Mouse (Mus musculus) brain, embryonic 18.5 days (tissue): ENCODE results near the gene Primpol.
"Not testable (repeated sequence)": the region's sequence is repeated elsewhere in the genome, so short reads cannot be mapped to it uniquely, and the experiment has no call there.

Experiments
- DNase-seq: peaks from one replicate; pipeline ENCODE4 v3.0.0-alpha.2; 2012; ENCODE audit warnings: low read depth, low spot score

Gene Primpol

GRCm38 (mm10) chr8:46603587-46603986 is 13.4 kb downstream of the Primpol start:
- no peak for DNase-seq

DNA sequence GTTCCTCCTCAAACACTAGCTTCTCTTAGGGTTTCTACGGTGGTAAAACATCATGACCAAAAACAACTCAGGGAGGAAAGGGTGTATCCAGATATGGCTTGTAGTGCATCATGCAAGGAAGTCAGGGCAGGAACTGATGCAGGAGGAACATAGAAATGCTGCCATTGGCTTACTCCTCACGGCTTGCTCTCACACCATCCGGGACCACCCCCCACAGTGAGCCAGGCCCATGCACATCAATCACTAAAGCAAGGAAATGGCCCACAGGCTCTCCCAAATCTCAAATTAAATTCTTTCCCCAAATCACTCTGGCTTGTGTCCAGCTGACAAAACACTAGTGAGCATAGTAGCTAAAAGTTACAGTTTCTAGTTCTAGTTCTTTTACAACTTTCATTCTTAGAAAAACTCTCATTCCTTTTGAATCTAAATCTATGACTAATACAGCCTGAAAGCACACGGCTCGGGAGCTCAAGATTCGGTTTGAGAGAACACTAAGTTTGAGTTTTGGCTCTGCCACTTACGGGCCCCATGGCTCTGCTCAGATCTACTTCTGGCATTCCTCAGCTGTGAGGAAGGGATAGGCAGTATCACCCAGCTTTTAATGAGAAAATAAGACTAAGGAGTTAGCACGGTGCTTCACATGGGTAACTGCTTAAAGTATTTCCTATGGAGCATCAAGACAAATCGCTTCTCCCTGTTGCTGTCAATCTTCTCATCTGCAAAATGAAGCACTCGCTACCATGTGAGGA is 15.9 kb downstream of the Primpol start:
- DNase-seq, result no peak

- DNase-seq, result no peak
Measured at GRCm38 (mm10) chr8:46599314-46599904, 17.6 kb downstream of the Primpol start.

- no peak for DNase-seq
Measured at GRCm38 (mm10) chr8:46598753-46599152, 18.3 kb downstream of the Primpol start.

GRCm38 (mm10) chr8:46598114-46598513 is 18.9 kb downstream of the Primpol start:
- no peak for DNase-seq

GRCm38 (mm10) chr8:46597411-46597810 is 19.6 kb downstream of the Primpol start:
- DNase-seq, result no peak

DNA sequence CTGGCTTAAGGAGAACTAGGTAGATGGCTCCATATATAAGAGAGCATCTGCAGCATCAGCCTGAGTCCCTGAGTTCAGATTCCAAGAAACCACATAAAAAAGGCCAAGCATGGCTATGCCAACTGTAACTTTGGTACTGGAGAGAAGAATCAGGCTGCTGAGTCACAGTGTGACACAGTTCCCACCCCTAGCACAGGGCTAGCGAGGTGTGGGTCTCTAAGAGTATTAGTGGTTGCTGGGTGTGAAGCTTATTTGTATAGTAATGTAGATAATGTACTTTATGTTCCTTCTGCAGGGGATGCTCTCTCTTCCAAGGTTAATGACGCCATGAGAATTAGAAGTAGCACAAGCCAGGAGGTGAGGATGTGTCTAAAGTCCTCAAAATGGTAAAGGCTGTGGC is 20.5 kb downstream of the Primpol start:
- DNase-seq, result no peak

DNA sequence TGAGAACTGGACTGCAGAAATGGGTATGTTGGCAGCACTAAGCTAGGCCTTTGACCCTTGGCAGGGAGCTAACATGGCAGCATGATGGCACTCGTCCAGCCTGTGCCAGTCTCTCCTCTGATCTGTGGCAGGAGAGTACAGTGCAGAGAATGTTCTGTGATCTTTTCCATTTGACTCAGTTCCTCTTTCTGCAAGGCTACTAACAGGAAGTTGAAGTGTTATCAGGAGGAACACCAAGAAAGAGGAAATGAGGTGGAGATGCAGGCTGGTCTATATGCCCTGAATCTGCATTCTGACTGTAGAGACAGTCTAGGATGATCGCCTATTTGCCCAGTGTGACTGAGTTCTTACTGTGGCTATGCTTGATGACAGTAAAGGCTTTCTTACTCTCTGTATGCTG is 21.4 kb downstream of the Primpol start:
- no peak for DNase-seq

DNA sequence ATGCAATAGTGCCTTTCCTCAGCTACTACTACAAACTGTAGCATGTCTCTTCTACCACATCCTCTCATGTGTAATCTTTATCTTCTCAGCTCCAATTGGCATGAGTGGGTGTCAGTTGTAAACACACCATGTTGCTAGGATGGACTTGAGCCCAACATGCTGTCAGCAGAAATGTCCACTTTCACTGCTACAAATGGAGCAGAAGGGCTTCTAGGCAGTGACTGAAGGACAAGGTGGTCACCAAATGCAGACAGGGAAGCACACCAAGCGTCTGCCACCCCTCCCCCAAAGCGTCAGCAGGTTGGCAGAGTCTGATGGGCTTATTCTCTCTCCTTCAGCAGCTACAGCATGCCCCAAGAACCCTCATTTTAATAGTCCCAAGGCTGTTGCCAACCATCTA is 23.2 kb downstream of the Primpol start:
- no peak for DNase-seq

DNA sequence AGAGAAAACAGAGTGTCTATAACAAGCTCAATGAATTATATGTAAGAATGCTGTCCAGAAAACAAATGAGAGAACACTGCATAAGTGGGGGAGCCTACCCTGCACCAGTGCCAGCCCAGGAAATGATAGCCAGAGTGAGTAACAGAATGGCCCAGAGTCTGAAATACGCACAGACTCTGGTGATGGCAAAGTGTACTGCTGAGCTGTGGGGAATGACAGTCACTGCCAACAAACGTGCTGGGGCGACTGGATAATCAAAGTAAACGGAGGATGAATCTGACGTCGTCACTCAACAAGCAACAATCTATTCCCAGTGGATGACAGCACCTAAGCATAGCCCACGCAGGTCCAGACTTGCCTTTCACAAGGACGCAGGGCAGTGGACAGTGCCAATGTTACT is 23.9 kb downstream of the Primpol start:
- no peak for DNase-seq

DNA sequence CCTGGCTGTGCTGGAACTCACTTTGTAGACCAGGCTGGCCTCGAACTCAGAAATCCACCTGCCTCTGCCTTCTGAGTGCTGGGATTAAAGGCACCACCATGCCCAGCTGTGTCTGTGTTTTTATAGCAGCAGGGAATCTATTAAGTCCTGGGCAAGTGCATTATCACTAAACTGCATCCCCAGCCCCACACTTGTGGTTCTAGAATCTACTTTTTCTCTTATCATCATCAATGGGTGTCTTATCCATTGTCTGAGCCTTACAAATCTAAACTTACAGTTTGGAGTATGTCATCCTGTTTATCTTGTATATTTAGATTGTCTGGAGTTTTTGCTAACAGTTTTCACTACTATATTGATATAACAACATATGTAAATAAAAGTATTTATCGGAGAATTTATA is 28.3 kb downstream of the Primpol start:
- DNase-seq, result no peak

DNA sequence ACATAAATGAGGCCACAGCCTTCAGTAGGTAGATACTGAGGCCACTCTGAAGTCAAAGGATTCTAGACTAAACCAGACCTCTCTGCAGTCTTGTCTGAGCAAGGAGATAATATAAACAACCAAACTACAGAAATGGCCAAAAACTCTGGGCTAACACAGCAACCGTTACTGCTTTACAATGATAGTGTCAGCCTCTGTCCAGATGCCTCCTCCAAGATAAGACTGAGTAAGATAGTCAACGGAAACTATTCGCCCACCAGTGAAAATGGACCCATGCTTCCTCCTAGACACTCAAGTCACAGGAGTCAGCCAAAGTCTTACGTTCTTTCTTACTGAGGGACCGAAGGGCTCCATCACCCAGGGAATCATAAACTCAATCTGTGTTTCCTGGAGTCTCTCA is 29.1 kb downstream of the Primpol start:
- no peak for DNase-seq

DNA sequence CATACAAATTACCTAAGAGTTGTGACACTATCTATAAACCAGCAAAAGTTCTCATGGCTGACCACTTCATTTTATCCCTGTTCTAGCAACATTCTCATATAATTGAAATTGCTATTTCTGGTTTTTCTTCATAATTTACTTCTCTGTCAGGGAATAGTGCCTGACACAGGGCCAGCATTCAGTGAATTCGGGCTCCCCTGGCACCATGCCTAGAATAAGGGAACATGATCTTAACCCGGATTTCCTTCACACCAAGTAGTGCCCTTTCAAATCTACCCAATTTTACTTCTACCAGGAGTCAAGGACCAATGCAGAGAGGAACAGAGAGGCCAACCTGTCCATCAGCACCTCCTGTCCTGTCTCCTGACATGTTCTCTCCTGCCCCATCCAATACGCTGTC is 31.4 kb downstream of the Primpol start:
- DNase-seq, result no peak

GRCm38 (mm10) chr8:46584328-46584727 is 32.7 kb downstream of the Primpol start:
- DNase-seq, result not testable (repeated sequence)

- no peak for DNase-seq
Measured at GRCm38 (mm10) chr8:46578794-46579193, 38.2 kb downstream of the Primpol start.

DNA sequence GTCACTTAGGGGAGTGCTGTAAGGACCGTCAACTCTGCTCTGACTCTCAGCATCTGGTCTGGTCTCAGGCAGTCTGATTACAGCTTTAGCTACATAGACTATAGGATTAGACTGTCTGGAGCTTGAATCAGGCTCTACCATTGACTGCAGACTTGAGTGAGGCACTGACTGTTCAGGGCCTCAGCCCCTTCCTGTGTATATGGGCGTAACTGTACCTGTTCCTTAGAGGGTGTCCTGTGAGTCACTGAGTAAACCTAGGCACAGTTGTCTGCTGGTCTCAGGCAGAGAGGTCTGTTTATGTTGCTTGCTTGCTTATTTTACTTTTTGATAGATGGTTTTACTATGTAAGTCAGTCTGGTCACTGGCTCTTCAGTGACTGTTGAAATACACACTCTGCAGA is 43.0 kb downstream of the Primpol start:
- no peak for DNase-seq

- no peak for DNase-seq
Measured at GRCm38 (mm10) chr8:46573446-46573845, 43.6 kb downstream of the Primpol start.

GRCm38 (mm10) chr8:46570673-46571072 is 46.3 kb downstream of the Primpol start:
- DNase-seq, result no peak

GRCm38 (mm10) chr8:46569659-46570441 is 47.2 kb downstream of the Primpol start:
- DNase-seq, result no peak

- no peak for DNase-seq
Measured at GRCm38 (mm10) chr8:46568942-46569341, 48.1 kb downstream of the Primpol start.

DNA sequence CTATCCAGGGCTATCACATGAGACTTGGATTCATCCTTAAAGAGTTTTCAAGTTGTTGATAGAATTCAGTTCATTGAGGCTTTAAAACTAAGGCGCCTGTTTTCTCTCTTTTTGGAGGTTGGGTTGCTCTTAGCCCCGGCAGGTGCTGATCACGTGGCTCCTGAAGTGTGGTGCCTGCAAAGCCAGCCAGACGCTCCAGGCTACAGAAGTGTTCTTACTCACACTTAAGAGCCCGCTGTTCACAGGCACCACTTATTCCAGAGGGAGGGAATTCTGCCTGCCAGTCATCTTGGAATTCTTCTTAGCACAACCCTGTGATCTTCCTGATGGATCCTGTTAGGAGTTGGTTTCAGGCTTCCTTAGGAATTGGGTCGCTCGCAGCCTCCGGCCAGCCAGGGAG is 49.1 kb downstream of the Primpol start:
- DNase-seq, result no peak

DNA sequence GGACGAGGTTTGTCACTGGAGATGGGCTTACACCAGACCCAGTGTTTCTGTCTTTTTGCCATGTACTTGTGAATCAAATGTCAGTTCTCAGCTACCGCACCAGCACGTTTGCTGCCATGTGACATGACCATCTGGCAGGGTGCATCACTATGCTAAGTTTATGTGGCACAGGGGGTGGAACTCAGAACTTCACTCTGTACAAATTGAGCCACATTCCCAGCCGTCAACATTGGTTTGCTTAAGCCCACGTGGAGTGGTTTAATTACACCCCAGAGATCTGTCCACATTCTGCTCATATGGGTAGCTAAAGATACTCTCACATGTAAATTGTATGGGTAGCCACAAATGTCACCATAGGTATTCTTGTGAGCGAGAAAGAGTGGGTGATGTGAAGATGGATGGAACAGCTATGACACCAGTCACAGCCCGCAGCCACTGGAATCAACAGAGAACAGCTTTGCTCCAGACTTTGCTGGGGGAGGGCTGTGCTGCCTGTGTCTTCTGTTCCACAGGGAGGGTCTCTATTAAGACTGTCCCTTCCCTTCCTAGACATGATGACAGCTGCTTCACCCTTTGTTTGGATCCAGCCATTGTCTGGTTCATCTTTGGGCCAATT is 50.0 kb downstream of the Primpol start:
- no peak for DNase-seq
